Comparison of ENCODE assay signal across 10 mouse cellular contexts in the genomic region with DNA sequence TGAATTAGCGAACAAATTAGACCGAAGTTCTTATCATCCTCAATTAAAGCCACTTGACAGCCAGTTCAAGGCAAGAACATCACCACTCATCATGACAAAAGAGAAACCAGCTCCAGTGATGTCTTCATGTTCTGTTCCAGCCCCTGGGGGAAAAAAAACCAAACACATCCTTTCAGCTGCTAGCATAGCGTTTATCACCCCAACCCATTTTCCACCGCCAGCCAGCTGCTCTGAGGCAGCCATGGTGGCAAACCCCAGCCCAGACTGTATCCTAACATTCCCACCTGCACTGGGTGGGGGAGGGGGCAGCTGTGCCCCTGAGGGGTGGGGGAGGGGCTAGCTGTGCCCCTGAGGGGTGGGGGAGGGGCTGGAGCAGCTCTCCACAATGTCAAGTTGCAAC. TPM values are rescaled to one million over a fixed set of nuclear protein-coding genes. Genes with fewer than 3 reads are reported as not detected.
A peak's percentile ranks its signal among the peaks of the same experiment; 100 is the strongest.
DNase-seq lines count a peak whose midpoint lies in the region; ATAC-seq and TF ChIP-seq lines count a peak whose summit lies in the region.
"Had no signal": no experiment of that assay in that cellular context is flagged by ENCODE, and none has a peak within 500 bp of the region (broad histone marks: within the 10 kb centered on the region; RNA-seq: fewer than 3 reads in every experiment).

No protein-coding gene starts in this region.

- H3K27me3 ChIP-seq in kidney, embryonic 15.5 days: no peaks in the 10 kb centered on the region
- H3K27me3 ChIP-seq in forebrain, embryonic 15.5 days: no peaks in the 10 kb centered on the region
- H3K27me3 ChIP-seq in midbrain, postnatal 0 days (ENCODE audit: insufficient read depth, low read length): 0 out of 2 replicates have a peak, but pooled peaks cover 3% of the 10 kb centered on the region

- peak overlapping the region; percentile 39 for H3K4me2 ChIP-seq in kidney, embryonic 15.5 days
- H3K4me2 ChIP-seq in forebrain, embryonic 15.5 days (replicated peaks): no peak overlapping the region
- no peak overlapping the region for H3K4me2 ChIP-seq in midbrain, postnatal 0 days (ENCODE audit: low read depth, low read length, poor library complexity, severe bottlenecking)

- H3K4me3 ChIP-seq in kidney, embryonic 15.5 days (replicated peaks): no peak overlapping the region
- no peak overlapping the region for H3K4me3 ChIP-seq in forebrain, embryonic 15.5 days
- H3K4me3 ChIP-seq in midbrain, postnatal 0 days (ENCODE audit: low read depth, low read length): no peak overlapping the region

- WGBS in kidney, embryonic 15.5 days: 45% methylated on average over 4 of the region's 4 CpGs
- WGBS in forebrain, embryonic 15.5 days: 38% methylated on average over 4 of the region's 4 CpGs
- 38% methylated on average over 4 of the region's 4 CpGs for WGBS in midbrain, postnatal 0 days

- no peaks in the 10 kb centered on the region for H3K36me3 ChIP-seq in kidney, embryonic 15.5 days
- no peaks in the 10 kb centered on the region for H3K36me3 ChIP-seq in forebrain, embryonic 15.5 days
- no peaks in the 10 kb centered on the region for H3K36me3 ChIP-seq in midbrain, postnatal 0 days (ENCODE audit: insufficient read depth, low read length)

- H3K4me1 ChIP-seq in kidney, embryonic 15.5 days: peaks cover 26% of the 10 kb centered on the region
- peaks cover 6% of the 10 kb centered on the region for H3K4me1 ChIP-seq in forebrain, embryonic 15.5 days
- H3K4me1 ChIP-seq in midbrain, postnatal 0 days (ENCODE audit: insufficient read depth, low read length): no peaks in the 10 kb centered on the region

- H3K27ac ChIP-seq in kidney, embryonic 15.5 days: peak overlapping the region; percentile 30
- H3K27ac ChIP-seq in forebrain, embryonic 15.5 days (replicated peaks): no peak overlapping the region
- H3K27ac ChIP-seq in midbrain, postnatal 0 days (ENCODE audit: low read depth, low read length): no peak overlapping the region
- H3K27ac ChIP-seq: macrophage had no signal

- H3K9ac ChIP-seq in kidney, embryonic 15.5 days: no peak overlapping the region
- no peak overlapping the region for H3K9ac ChIP-seq in forebrain, embryonic 15.5 days (replicated peaks)
- no peak overlapping the region for H3K9ac ChIP-seq in midbrain, postnatal 0 days (replicated peaks; ENCODE audit: low read length, poor library complexity, severe bottlenecking)

- no peak for ATAC-seq in kidney, embryonic 15.5 days (replicated peaks; ENCODE audit: low FRiP score)
- 0 out of 2 replicates have a peak, but pooled peaks have one; percentile 3 for ATAC-seq in common myeloid progenitor, adult 5-6 weeks (replicated peaks; ENCODE audit: low read depth, poor library complexity, severe bottlenecking)
- ATAC-seq in forebrain, embryonic 15.5 days (replicated peaks): 0 out of 2 replicates have a peak, but pooled peaks have one; percentile 32
- no peak for ATAC-seq in midbrain, postnatal 0 days (ENCODE audit: low FRiP score)

- H3K9me3 ChIP-seq in kidney, embryonic 15.5 days (replicated peaks): no peaks in the 10 kb centered on the region; the same call in 1 of the 2 replicates
- no peaks in the 10 kb centered on the region for H3K9me3 ChIP-seq in forebrain, embryonic 15.5 days
- H3K9me3 ChIP-seq in midbrain, postnatal 0 days (ENCODE audit: low read length): no peaks in the 10 kb centered on the region

- no peak for TF ChIP-seq CTCF in midbrain, postnatal 0 days (IDR thresholded peaks at IDR 0.05)

- DNase-seq in kidney, postnatal 25 days: no peak
- peak; percentile 2 for DNase-seq in midbrain, postnatal 0 days (ENCODE audit: low spot score)
- DNase-seq in spleen, adult 12 weeks (ENCODE audit: low spot score): no peak
- no peak for DNase-seq in frontal cortex, postnatal 10 days (ENCODE audit: low spot score in 2 of 2)
- no peak for DNase-seq in spleen, postnatal 10 days (ENCODE audit: low spot score in 2 of 2)

RNA-seq across cellular contexts. Expression of a gene that starts 30.3 kb away (rescaled TPM):
- polyA plus RNA-seq in kidney, embryonic 15.5 days (2015; fragmentation: Nextera tagmentation; extraction: Ambion mirVana): 50.1 and 53.7 TPM in 2 replicates
- total RNA-seq in common myeloid progenitor, adult 5-6 weeks (2017): 4.1 and 7.0 TPM in 2 replicates
- 10.3 and 12.8 TPM in 2 replicates for polyA plus RNA-seq in forebrain, embryonic 15.5 days (2015; fragmentation: Nextera tagmentation; extraction: Ambion mirVana)
- 9.5 and 9.6 TPM in 2 replicates for total RNA-seq in midbrain, postnatal 0 days (2014; rRNA removed)
- polyA plus RNA-seq in midbrain, postnatal 0 days (2015; fragmentation: Nextera tagmentation; extraction: Ambion mirVana): 7.0 and 7.3 TPM in 2 replicates
- total RNA-seq: MEL had no signal
- polyA plus RNA-seq: macrophage had no signal

Comparison
In these comparisons a context has a peak if more than half of its experiments do, and no peak if none do; other contexts are left out.
1. ATAC-seq: peak in common myeloid progenitor, adult 5-6 weeks (single experiment) and forebrain, embryonic 15.5 days (single experiment); none in kidney, embryonic 15.5 days (single experiment) and midbrain, postnatal 0 days (single experiment).